Mouse (Mus musculus): ENCODE measurements around the gene Gapvd1. TPM values are rescaled to one million over a fixed set of nuclear protein-coding genes. Genes with fewer than 3 reads are reported as not detected.
"Not testable (repeated sequence)": the region's sequence is repeated elsewhere in the genome, so short reads cannot be mapped to it uniquely, and the experiment has no call there.

The Gapvd1 gene
- polyA plus RNA-seq, 1 experiment from 2014 or later = 96.3 TPM

GRCm38 (mm10) chr2:34764801-34765200 lies 9.8 kb upstream of the Gapvd1 start:
- Histone ChIP-seq H3K27ac (replicated peaks; ENCODE audit: low read depth, low read length) (no peak overlapping the region), H3K9me3 (replicated peaks; ENCODE audit: control insufficient read depth, low read length) (0 out of 2 replicates have a peak, but pooled peaks cover 2% of the 10 kb centered on the region), H3K9ac (replicated peaks; ENCODE audit: low read length) (no peak overlapping the region), H3K4me1 (ENCODE audit: control insufficient read depth, insufficient read depth, low read length) (no peaks in the 10 kb centered on the region), H3K36me3 (replicated peaks; ENCODE audit: control insufficient read depth, insufficient read depth, low read depth, low read length) (no peaks in the 10 kb centered on the region), H3K4me2 (ENCODE audit: low read depth, low read length) (no peak overlapping the region), H3K27me3 (ENCODE audit: control insufficient read depth, insufficient read depth, low read length) (no peaks in the 10 kb centered on the region), H3K4me3 (ENCODE audit: low read depth, low read length) (no peak overlapping the region)
- ATAC-seq (replicated peaks; ENCODE audit: insufficient number of reproducible peaks, low FRiP score, low TSS enrichment, low read depth) (no peak), DNase-seq (ENCODE audit: low spot score) (no peak)
- WGBS = 62% methylated on average over 12 of the region's 12 CpGs

GRCm38 (mm10) chr2:34762872-34763271 lies 7.8 kb upstream of the Gapvd1 start:
- Histone ChIP-seq H3K9ac (replicated peaks; ENCODE audit: low read length) (no peak overlapping the region), H3K36me3 (replicated peaks; ENCODE audit: control insufficient read depth, insufficient read depth, low read depth, low read length) (no peaks in the 10 kb centered on the region), H3K9me3 (replicated peaks; ENCODE audit: control insufficient read depth, low read length) (0 out of 2 replicates have a peak, but pooled peaks cover 2% of the 10 kb centered on the region), H3K4me2 (ENCODE audit: low read depth, low read length) (no peak overlapping the region), H3K4me1 (ENCODE audit: control insufficient read depth, insufficient read depth, low read length) (no peaks in the 10 kb centered on the region), H3K27me3 (ENCODE audit: control insufficient read depth, insufficient read depth, low read length) (no peaks in the 10 kb centered on the region), H3K27ac (replicated peaks; ENCODE audit: low read depth, low read length) (no peak overlapping the region), H3K4me3 (ENCODE audit: low read depth, low read length) (no peak overlapping the region)
- ATAC-seq (replicated peaks; ENCODE audit: insufficient number of reproducible peaks, low FRiP score, low TSS enrichment, low read depth) (no peak), DNase-seq (ENCODE audit: low spot score) (no peak)
- WGBS = 73% methylated on average over 2 of the region's 2 CpGs

- 80% methylated on average over 2 of the region's 2 CpGs for WGBS
- no peaks in the 10 kb centered on the region for H3K27me3 ChIP-seq (ENCODE audit: control insufficient read depth, insufficient read depth, low read length)
- no peak overlapping the region for H3K4me2 ChIP-seq (ENCODE audit: low read depth, low read length)
- H3K9ac ChIP-seq (replicated peaks; ENCODE audit: low read length) = no peak overlapping the region
- H3K4me3 ChIP-seq (ENCODE audit: low read depth, low read length) = no peak overlapping the region
- no peak for DNase-seq (ENCODE audit: low spot score)
- no peak overlapping the region for H3K27ac ChIP-seq (replicated peaks; ENCODE audit: low read depth, low read length)
- H3K4me1 ChIP-seq (ENCODE audit: control insufficient read depth, insufficient read depth, low read length) = no peaks in the 10 kb centered on the region
- no peaks in the 10 kb centered on the region for H3K36me3 ChIP-seq (replicated peaks; ENCODE audit: control insufficient read depth, insufficient read depth, low read depth, low read length)
- H3K9me3 ChIP-seq (replicated peaks; ENCODE audit: control insufficient read depth, low read length) = no peaks in the 10 kb centered on the region
- ATAC-seq (replicated peaks; ENCODE audit: insufficient number of reproducible peaks, low FRiP score, low TSS enrichment, low read depth) = no peak
Measured at GRCm38 (mm10) chr2:34762174-34762573, 7.1 kb upstream of the Gapvd1 start.

GRCm38 (mm10) chr2:34761272-34761671 lies 6.2 kb upstream of the Gapvd1 start:
- DNase-seq (ENCODE audit: low spot score); H3K4me1 ChIP-seq (ENCODE audit: control insufficient read depth, insufficient read depth, low read length); H3K27me3 ChIP-seq (ENCODE audit: control insufficient read depth, insufficient read depth, low read length); H3K36me3 ChIP-seq (replicated peaks; ENCODE audit: control insufficient read depth, insufficient read depth, low read depth, low read length); H3K4me3 ChIP-seq (ENCODE audit: low read depth, low read length); H3K9ac ChIP-seq (replicated peaks; ENCODE audit: low read length); H3K9me3 ChIP-seq (replicated peaks; ENCODE audit: control insufficient read depth, low read length); ATAC-seq (replicated peaks; ENCODE audit: insufficient number of reproducible peaks, low FRiP score, low TSS enrichment, low read depth); H3K4me2 ChIP-seq (ENCODE audit: low read depth, low read length); H3K27ac ChIP-seq (replicated peaks; ENCODE audit: low read depth, low read length): not testable (repeated sequence)
- WGBS = 85% methylated on average over 5 of the region's 5 CpGs

- Histone ChIP-seq H3K9me3 (replicated peaks; ENCODE audit: control insufficient read depth, low read length) (no peaks in the 10 kb centered on the region), H3K9ac (replicated peaks; ENCODE audit: low read length) (no peak overlapping the region)
- 53% methylated on average over 1 of the region's 1 CpGs for WGBS
Measured at GRCm38 (mm10) chr2:34757341-34757740, 2.3 kb upstream of the Gapvd1 start.

GRCm38 (mm10) chr2:34753811-34754550 lies 1.1 kb downstream of the Gapvd1 start:
- ATAC-seq (replicated peaks; ENCODE audit: insufficient number of reproducible peaks, low FRiP score, low TSS enrichment, low read depth) (peak; percentile 92), DNase-seq (ENCODE audit: low spot score) (peak; percentile 87)
- Histone ChIP-seq H3K9me3 (replicated peaks; ENCODE audit: control insufficient read depth, low read length) (no peaks in the 10 kb centered on the region), H3K4me2 (ENCODE audit: low read depth, low read length) (peak overlapping the region; percentile 69), H3K4me1 (ENCODE audit: control insufficient read depth, insufficient read depth, low read length) (no peaks in the 10 kb centered on the region), H3K9ac (replicated peaks; ENCODE audit: low read length) (peak overlapping the region; percentile 93), H3K36me3 (replicated peaks; ENCODE audit: control insufficient read depth, insufficient read depth, low read depth, low read length) (no peaks in the 10 kb centered on the region), H3K27ac (replicated peaks; ENCODE audit: low read depth, low read length) (peak overlapping the region; percentile 89), H3K27me3 (ENCODE audit: control insufficient read depth, insufficient read depth, low read length) (no peaks in the 10 kb centered on the region), H3K4me3 (ENCODE audit: low read depth, low read length) (peak overlapping the region; percentile 96)
- under 1% methylated on average over 97 of the region's 106 CpGs for WGBS

More at GRCm38 (mm10) chr2:34757341-34757740, 2.3 kb upstream of the Gapvd1 start:
- no peak for ATAC-seq (replicated peaks; ENCODE audit: insufficient number of reproducible peaks, low FRiP score, low TSS enrichment, low read depth)
- Histone ChIP-seq H3K27ac (replicated peaks; ENCODE audit: low read depth, low read length) (no peak overlapping the region), H3K27me3 (ENCODE audit: control insufficient read depth, insufficient read depth, low read length) (no peaks in the 10 kb centered on the region), H3K36me3 (replicated peaks; ENCODE audit: control insufficient read depth, insufficient read depth, low read depth, low read length) (no peaks in the 10 kb centered on the region), H3K4me3 (ENCODE audit: low read depth, low read length) (no peak overlapping the region), H3K4me1 (ENCODE audit: control insufficient read depth, insufficient read depth, low read length) (no peaks in the 10 kb centered on the region), H3K4me2 (ENCODE audit: low read depth, low read length) (no peak overlapping the region)
- no peak for DNase-seq (ENCODE audit: low spot score)

- WGBS = 81% methylated on average over 2 of the region's 2 CpGs
- ATAC-seq (replicated peaks; ENCODE audit: insufficient number of reproducible peaks, low FRiP score, low TSS enrichment, low read depth) = no peak
- Histone ChIP-seq H3K36me3 (replicated peaks; ENCODE audit: control insufficient read depth, insufficient read depth, low read depth, low read length) (no peaks in the 10 kb centered on the region), H3K27me3 (ENCODE audit: control insufficient read depth, insufficient read depth, low read length) (no peaks in the 10 kb centered on the region), H3K4me2 (ENCODE audit: low read depth, low read length) (no peak overlapping the region), H3K9me3 (replicated peaks; ENCODE audit: control insufficient read depth, low read length) (no peaks in the 10 kb centered on the region), H3K27ac (replicated peaks; ENCODE audit: low read depth, low read length) (no peak overlapping the region), H3K9ac (replicated peaks; ENCODE audit: low read length) (no peak overlapping the region), H3K4me3 (ENCODE audit: low read depth, low read length) (no peak overlapping the region), H3K4me1 (ENCODE audit: control insufficient read depth, insufficient read depth, low read length) (no peaks in the 10 kb centered on the region)
- DNase-seq (ENCODE audit: low spot score) = no peak
Measured at GRCm38 (mm10) chr2:34750245-34750644, 4.8 kb downstream of the Gapvd1 start.

GRCm38 (mm10) chr2:34748479-34748878 lies 6.6 kb downstream of the Gapvd1 start:
- Histone ChIP-seq H3K9ac (replicated peaks; ENCODE audit: low read length) (no peak overlapping the region), H3K4me3 (ENCODE audit: low read depth, low read length) (no peak overlapping the region), H3K9me3 (replicated peaks; ENCODE audit: control insufficient read depth, low read length) (no peaks in the 10 kb centered on the region), H3K4me2 (ENCODE audit: low read depth, low read length) (no peak overlapping the region), H3K36me3 (replicated peaks; ENCODE audit: control insufficient read depth, insufficient read depth, low read depth, low read length) (no peaks in the 10 kb centered on the region), H3K4me1 (ENCODE audit: control insufficient read depth, insufficient read depth, low read length) (no peaks in the 10 kb centered on the region), H3K27ac (replicated peaks; ENCODE audit: low read depth, low read length) (no peak overlapping the region), H3K27me3 (ENCODE audit: control insufficient read depth, insufficient read depth, low read length) (no peaks in the 10 kb centered on the region)
- ATAC-seq (replicated peaks; ENCODE audit: insufficient number of reproducible peaks, low FRiP score, low TSS enrichment, low read depth) = no peak
- 93% methylated on average over 4 of the region's 4 CpGs for WGBS
- no peak for DNase-seq (ENCODE audit: low spot score)

Measured in embryonic facial prominence, embryonic 11.5 days (tissue).